Mouse (Mus musculus): ENCODE results near the gene Rtn3. TPM values are rescaled to one million over a fixed set of nuclear protein-coding genes. Genes with fewer than 3 reads are reported as not detected.

Gene Rtn3
- polyA plus RNA-seq, 1 experiment, result 206 TPM

DNA sequence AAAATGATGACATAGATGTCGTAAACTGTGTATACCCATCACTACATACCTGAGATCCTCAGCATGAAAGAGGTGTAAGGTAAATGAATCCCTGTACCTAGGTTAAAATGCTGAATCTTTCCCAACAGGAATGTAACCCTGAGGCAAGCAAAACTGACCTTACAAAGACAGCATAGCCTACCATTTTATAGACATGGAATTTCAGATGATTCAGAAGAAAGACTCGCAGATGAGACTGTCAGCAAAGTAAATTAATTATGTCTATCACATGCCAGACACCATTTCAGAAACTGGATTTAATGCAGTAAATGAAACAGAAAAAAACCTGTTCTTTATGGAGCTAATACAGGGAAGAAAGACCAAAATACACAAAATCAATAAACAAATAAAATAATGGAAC, 23.7 kb downstream of the Rtn3 start:
- no peak overlapping the region for H3K4me3 ChIP-seq (ENCODE audit: insufficient read depth, low read length)
- no peaks in the 10 kb centered on the region; the same call in 1 of the 2 replicates for H3K4me1 ChIP-seq (ENCODE audit: control insufficient read depth, insufficient read depth, low read length)
- H3K27ac ChIP-seq (ENCODE audit: insufficient read depth, low read length), result no peak overlapping the region
- TF ChIP-seq CTCF (IDR thresholded peaks at IDR 0.05; ENCODE audit: borderline replicate concordance, insufficient read depth, low read length), result no peak
- TF ChIP-seq POLR2A (IDR thresholded peaks at IDR 0.05; ENCODE audit: low read depth, low read length), result no peak

DNA sequence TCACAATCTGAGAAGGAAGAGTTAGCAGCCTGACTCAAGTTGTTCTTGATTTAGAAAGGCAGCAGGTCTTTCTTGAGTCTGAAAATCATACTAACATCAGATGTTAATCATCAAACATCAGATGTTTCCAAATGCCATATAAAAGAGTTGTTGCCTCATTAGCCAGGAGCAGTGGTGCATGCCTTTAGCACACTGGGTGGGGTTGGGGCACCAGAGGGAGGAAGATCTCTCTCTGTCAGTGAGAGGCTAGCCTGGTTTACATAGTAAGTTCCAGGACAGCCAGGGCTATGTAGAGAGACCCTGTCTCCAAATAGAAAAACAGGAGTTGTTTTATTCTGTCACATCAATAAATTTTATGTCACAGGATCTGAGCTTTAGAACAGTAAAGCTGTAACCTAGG, 24.2 kb downstream of the Rtn3 start:
- Histone ChIP-seq H3K4me3 (ENCODE audit: insufficient read depth, low read length) (no peak overlapping the region), H3K4me1 (ENCODE audit: control insufficient read depth, insufficient read depth, low read length) (no peaks in the 10 kb centered on the region; the same call in 1 of the 2 replicates), H3K27ac (ENCODE audit: insufficient read depth, low read length) (no peak overlapping the region)
- TF ChIP-seq CTCF (IDR thresholded peaks at IDR 0.05; ENCODE audit: borderline replicate concordance, insufficient read depth, low read length) (no peak), POLR2A (IDR thresholded peaks at IDR 0.05; ENCODE audit: low read depth, low read length) (no peak)

DNA sequence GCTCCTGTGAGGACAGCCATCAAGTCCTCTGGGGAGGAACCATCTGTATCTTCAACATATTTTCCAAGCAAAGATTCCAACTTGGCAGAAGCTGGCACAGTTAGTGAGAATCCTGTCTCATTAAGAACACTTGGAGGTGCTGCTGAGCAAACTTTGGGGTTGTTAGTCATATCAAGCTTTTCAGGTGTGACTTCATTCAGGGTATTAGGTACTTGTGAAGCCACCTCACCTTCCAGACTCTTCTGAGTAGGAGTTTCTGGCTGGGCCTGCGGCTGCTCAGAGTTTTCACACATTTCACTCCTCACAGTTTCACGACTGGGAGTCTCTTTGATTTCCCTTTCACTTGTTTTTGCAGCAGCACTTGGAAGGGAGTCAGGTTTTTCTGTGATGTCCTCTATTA, 26.3 kb downstream of the Rtn3 start:
- no peak for TF ChIP-seq CTCF (IDR thresholded peaks at IDR 0.05; ENCODE audit: borderline replicate concordance, insufficient read depth, low read length)
- TF ChIP-seq POLR2A (IDR thresholded peaks at IDR 0.05; ENCODE audit: low read depth, low read length), result no peak
- Histone ChIP-seq H3K4me1 (ENCODE audit: control insufficient read depth, insufficient read depth, low read length) (no peaks in the 10 kb centered on the region; the same call in 1 of the 2 replicates), H3K4me3 (ENCODE audit: insufficient read depth, low read length) (no peak overlapping the region), H3K27ac (ENCODE audit: insufficient read depth, low read length) (no peak overlapping the region)

DNA sequence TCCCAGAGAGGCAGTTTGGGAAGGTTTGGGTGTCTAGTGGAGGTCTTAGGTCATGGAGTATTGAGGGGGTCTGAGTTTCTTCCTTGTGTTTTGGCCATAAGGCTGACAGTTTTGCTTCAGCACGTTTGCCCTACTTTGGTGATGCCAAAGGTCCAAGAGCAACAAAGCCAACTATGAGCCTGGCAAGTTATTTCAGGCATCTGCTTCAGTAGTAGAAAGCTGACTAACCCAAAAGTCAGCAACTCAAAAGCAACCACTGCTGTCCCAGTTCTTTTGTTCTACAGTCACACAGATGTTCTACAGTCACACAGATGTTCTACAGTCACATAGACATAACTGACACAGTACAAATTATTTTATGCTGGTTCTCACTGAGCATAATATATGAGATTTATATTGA, 37.5 kb downstream of the Rtn3 start:
- Histone ChIP-seq H3K27ac (ENCODE audit: insufficient read depth, low read length) (no peak overlapping the region), H3K4me1 (ENCODE audit: control insufficient read depth, insufficient read depth, low read length) (no peaks in the 10 kb centered on the region), H3K4me3 (ENCODE audit: insufficient read depth, low read length) (no peak overlapping the region)
- TF ChIP-seq CTCF (IDR thresholded peaks at IDR 0.05; ENCODE audit: borderline replicate concordance, insufficient read depth, low read length), result no peak
- TF ChIP-seq POLR2A (IDR thresholded peaks at IDR 0.05; ENCODE audit: low read depth, low read length), result no peak

DNA sequence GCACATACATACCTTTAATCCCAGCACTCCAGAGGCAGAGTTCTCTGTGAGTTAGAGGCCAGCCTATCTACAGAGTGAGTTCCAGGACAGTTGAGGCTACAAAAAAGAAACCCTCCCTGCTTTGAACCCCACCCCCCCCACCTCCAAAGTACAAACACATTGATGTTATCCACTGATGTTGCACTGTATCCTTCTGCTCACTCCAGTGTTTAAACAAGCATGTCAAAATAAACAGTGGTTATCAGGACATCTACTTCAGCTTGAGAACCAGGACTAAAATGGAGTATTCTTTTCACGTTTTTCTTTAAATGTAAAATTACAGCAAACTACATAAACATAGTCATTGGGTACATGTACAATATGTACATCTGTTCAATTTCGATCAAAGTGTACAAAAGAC, 38.0 kb downstream of the Rtn3 start:
- Histone ChIP-seq H3K27ac (ENCODE audit: insufficient read depth, low read length) (no peak overlapping the region), H3K4me3 (ENCODE audit: insufficient read depth, low read length) (no peak overlapping the region), H3K4me1 (ENCODE audit: control insufficient read depth, insufficient read depth, low read length) (no peaks in the 10 kb centered on the region)
- TF ChIP-seq CTCF (IDR thresholded peaks at IDR 0.05; ENCODE audit: borderline replicate concordance, insufficient read depth, low read length) (no peak), POLR2A (IDR thresholded peaks at IDR 0.05; ENCODE audit: low read depth, low read length) (no peak)

DNA sequence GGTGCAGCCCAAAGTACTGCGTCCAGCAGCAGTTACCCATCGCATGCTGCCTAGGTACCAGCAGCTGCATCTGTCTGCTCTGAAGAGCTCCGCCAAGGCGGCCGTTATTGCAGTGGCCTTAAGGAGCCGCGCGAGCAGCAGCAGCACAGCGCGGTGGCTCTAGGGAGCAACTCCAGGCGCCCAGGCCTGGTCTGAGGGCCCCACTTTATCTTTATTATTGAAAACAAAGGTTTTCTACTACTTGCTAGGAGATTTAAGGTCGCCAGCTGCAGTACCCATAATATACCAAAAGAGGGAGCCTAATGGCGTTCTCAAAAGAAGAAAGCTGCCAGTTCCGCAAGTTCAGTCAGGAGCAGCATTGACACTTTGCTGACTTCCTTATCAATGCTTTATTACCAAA, 41.6 kb downstream of the Rtn3 start:
- Histone ChIP-seq H3K27ac (ENCODE audit: insufficient read depth, low read length) (no peak overlapping the region), H3K4me3 (ENCODE audit: insufficient read depth, low read length) (no peak overlapping the region), H3K4me1 (ENCODE audit: control insufficient read depth, insufficient read depth, low read length) (peaks cover 3% of the 10 kb centered on the region; the same call in 1 of the 2 replicates)
- TF ChIP-seq CTCF (IDR thresholded peaks at IDR 0.05; ENCODE audit: borderline replicate concordance, insufficient read depth, low read length), result no peak
- no peak for TF ChIP-seq POLR2A (IDR thresholded peaks at IDR 0.05; ENCODE audit: low read depth, low read length)

DNA sequence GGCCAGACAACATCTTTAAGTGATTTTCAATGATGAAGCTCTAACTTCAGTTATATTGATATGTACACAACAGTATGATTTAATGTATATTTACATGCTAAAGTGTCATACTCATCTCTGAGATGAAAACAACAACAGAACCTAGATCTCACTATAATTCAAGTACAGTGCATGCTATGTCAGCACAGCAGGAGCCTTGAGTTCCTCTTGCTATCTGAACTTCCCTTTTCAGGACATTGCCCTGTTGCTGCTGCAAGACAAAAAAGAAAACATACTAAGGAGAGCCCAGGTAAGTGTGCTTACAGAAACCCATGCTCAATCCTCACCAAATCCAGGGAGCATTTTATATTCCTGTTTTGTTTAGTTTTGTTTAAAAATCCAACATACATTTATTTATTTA, 44.8 kb downstream of the Rtn3 start:
- peaks cover 3% of the 10 kb centered on the region; the same call in 1 of the 2 replicates for H3K4me1 ChIP-seq (ENCODE audit: control insufficient read depth, insufficient read depth, low read length)
- TF ChIP-seq CTCF (IDR thresholded peaks at IDR 0.05; ENCODE audit: borderline replicate concordance, insufficient read depth, low read length) (no peak), POLR2A (IDR thresholded peaks at IDR 0.05; ENCODE audit: low read depth, low read length) (no peak)
- H3K4me3 ChIP-seq (ENCODE audit: insufficient read depth, low read length), result no peak overlapping the region
- no peak overlapping the region for H3K27ac ChIP-seq (ENCODE audit: insufficient read depth, low read length)

DNA sequence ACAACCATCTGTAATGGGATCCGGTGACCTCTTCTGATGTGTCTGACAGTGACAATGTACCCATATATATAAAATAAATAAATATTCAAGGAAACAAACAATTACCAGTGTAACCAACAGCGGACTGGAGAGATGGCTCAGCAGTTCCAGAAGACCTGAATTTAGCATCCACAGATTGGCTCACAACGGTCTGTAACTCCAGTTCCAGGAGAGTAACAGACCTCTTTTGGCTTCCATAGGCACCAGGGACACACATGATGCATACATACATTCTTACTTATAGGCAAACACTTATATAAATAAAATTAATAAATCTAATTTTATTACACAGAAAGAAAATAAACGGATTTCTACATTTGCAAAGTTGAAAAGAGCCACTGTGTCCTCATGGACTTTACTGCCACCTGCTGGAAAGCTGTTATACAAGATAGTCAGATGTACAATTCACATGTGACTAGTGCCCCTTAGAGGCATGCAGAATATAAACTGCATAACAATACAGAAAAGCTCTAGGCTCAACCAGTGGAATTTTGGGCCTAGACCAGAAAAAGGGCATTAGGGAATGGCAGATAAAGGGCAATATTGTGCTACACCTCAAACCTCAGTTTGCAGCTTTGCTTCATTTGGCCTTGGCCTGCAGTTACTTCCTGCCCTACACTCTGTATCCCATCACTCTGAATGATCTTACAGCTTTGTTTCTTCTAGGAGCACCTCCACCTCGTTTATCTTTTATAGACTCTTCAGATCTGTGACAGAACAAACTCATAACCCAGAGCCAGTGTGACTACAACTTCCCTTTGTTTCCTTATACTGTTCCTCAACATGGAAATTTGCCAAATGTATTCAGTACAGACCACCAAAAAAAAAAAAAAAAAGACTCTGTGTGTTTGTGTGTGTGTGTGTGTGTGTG, 46.8 kb downstream of the Rtn3 start:
- TF ChIP-seq CTCF (IDR thresholded peaks at IDR 0.05; ENCODE audit: borderline replicate concordance, insufficient read depth, low read length) (no peak), POLR2A (IDR thresholded peaks at IDR 0.05; ENCODE audit: low read depth, low read length) (no peak)
- Histone ChIP-seq H3K4me3 (ENCODE audit: insufficient read depth, low read length) (no peak overlapping the region), H3K27ac (ENCODE audit: insufficient read depth, low read length) (no peak overlapping the region), H3K4me1 (ENCODE audit: control insufficient read depth, insufficient read depth, low read length) (peaks cover 3% of the 10 kb centered on the region; the same call in 1 of the 2 replicates)

DNA sequence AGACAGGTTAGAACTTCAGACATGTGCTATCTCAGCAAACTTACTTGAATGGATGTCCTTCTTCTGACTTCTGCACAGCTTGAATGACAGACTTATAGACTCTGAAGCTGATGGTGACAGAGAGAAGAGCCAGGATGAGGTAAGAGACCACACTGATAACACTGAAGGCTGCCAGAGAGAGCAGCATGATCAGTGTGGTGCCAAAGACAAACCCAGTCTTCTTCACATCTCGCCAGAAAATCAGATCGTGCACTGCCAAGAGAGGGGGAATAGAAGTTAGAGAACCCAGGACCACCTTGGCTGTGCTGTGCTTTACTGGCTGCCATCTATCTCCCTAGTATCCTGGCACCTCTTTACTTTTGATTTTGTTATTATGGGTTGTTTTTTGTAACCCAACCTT, 48.2 kb downstream of the Rtn3 start:
- TF ChIP-seq CTCF (IDR thresholded peaks at IDR 0.05; ENCODE audit: borderline replicate concordance, insufficient read depth, low read length), result no peak
- TF ChIP-seq POLR2A (IDR thresholded peaks at IDR 0.05; ENCODE audit: low read depth, low read length), result no peak
- Histone ChIP-seq H3K4me3 (ENCODE audit: insufficient read depth, low read length) (no peak overlapping the region), H3K4me1 (ENCODE audit: control insufficient read depth, insufficient read depth, low read length) (peaks cover 3% of the 10 kb centered on the region; the same call in 1 of the 2 replicates), H3K27ac (ENCODE audit: insufficient read depth, low read length) (no peak overlapping the region)

DNA sequence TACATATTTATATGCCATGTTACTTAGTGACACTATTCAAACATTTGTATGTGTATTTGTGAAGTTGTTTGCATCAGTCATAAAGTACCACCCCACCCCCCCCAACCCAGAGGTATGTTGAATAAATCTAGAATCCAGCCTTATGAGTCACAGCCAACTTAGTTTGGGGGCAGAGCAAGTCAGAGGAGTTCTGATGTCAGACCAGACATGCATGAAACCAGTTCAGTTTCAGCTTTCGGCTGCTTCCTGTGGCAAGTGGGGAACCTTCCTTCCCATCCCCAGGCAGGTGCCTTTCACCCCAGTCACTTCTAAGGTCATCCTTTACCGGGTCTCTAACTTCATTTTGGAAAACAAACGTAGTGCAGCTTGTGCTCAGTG, 57.7 kb downstream of the Rtn3 start:
- no peak overlapping the region for H3K4me3 ChIP-seq (ENCODE audit: insufficient read depth, low read length)
- TF ChIP-seq CTCF (IDR thresholded peaks at IDR 0.05; ENCODE audit: borderline replicate concordance, insufficient read depth, low read length), result no peak
- H3K4me1 ChIP-seq (ENCODE audit: control insufficient read depth, insufficient read depth, low read length), result peaks cover 28% of the 10 kb centered on the region
- peak overlapping the region; percentile 66 for H3K27ac ChIP-seq (ENCODE audit: insufficient read depth, low read length)

Data from embryonic fibroblast, embryonic 13.5 days (primary cell).